Mouse (Mus musculus) ES-Bruce4 (cell line): ENCODE measurements around the gene Als2cr12.

ENCODE experiments used
- CTCF ChIP-seq: IDR thresholded peaks from one replicate; pipeline ENCODE4 v1.8.1; 2011; ENCODE audit warnings: low read depth, low read length
- EP300 ChIP-seq: IDR thresholded peaks from 2 replicates; pipeline ENCODE4 v1.6.1; 2011; ENCODE audit warnings: low read depth, low read length; ENCODE audit not compliant: insufficient read depth
- POLR2A ChIP-seq: IDR thresholded peaks from one replicate; pipeline ENCODE4 v1.8.1; 2011; ENCODE audit warnings: low read length; ENCODE audit not compliant: insufficient read depth

GRCm38 (mm10) chr1:58616176-58616575 is 79.6 kb downstream of the Als2cr12 start:
- TF ChIP-seq EP300 (no peak), CTCF (no peak), POLR2A (no peak)
